Mouse (Mus musculus): ENCODE data around the gene Gm5134. TPM values are rescaled to one million over a fixed set of nuclear protein-coding genes. Genes with fewer than 3 reads are reported as not detected.

The Gm5134 gene
- polyA plus RNA-seq, 1 experiment from 2014 or later = not detected

DNA sequence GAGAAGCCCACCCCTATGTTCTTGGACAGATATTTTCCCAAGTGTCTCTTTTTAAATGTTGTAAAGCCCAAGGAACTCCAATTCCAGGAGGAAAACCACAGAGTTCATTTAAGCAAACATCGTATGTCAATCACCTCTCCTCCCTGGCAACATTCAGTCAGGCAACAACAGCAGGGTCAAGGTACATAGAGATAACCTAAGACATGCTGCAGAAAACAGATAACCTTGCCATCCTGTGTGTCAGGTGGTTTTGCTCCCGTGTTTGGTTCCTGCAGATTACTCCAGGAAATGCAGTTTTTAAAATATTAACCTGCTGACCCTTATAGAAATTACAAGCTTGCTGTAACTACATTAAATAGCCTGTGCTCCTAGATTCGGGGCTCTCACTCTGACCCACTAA is 67.4 kb downstream of the Gm5134 start:
- WGBS = 81% methylated on average over 3 of the region's 3 CpGs
- DNase-seq (ENCODE audit: low spot score) (no peak), ATAC-seq (replicated peaks; ENCODE audit: low FRiP score) (no peak)
- no peaks in the 10 kb centered on the region for H3K4me1 ChIP-seq (replicated peaks; ENCODE audit: control insufficient read depth, insufficient read depth, low read length)
- H3K4me2 ChIP-seq (ENCODE audit: low read depth, low read length, severe bottlenecking) = no peak overlapping the region
- H3K4me3 ChIP-seq (ENCODE audit: low read depth, low read length) = no peak overlapping the region
- no peaks in the 10 kb centered on the region for H3K9me3 ChIP-seq (ENCODE audit: control insufficient read depth, low read length)
- no peaks in the 10 kb centered on the region for H3K27me3 ChIP-seq (ENCODE audit: control insufficient read depth, insufficient read depth, low read length)
- no peak overlapping the region for H3K27ac ChIP-seq (ENCODE audit: low read depth, low read length)
- no peaks in the 10 kb centered on the region for H3K36me3 ChIP-seq (ENCODE audit: control insufficient read depth, insufficient read depth, low read length)
- no peak overlapping the region for H3K9ac ChIP-seq (ENCODE audit: low read length)

DNA sequence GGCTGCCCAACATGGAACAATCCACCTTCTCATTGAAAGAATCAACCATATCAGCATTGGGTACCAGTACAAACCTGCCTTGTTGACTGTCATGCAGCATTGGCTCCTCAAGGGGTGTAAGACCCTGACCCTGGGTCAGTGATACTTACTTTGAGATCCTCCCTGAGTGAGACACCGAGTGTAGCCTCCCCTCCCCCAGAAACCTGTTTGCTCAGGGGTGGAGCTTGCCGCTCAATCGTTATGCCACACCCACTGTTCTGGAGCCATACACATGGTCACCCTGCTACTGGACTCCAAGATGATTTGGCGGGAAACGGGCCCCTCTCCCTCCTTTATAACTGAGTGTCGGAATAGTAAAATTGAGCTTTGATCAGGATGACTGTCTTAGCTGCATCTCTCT is 69.6 kb downstream of the Gm5134 start:
- WGBS = 93% methylated on average over 6 of the region's 6 CpGs
- ATAC-seq (replicated peaks; ENCODE audit: low FRiP score) (no peak), DNase-seq (ENCODE audit: low spot score) (no peak)
- Histone ChIP-seq H3K27ac (ENCODE audit: low read depth, low read length) (no peak overlapping the region), H3K9me3 (ENCODE audit: control insufficient read depth, low read length) (no peaks in the 10 kb centered on the region), H3K36me3 (ENCODE audit: control insufficient read depth, insufficient read depth, low read length) (no peaks in the 10 kb centered on the region), H3K27me3 (ENCODE audit: control insufficient read depth, insufficient read depth, low read length) (no peaks in the 10 kb centered on the region), H3K4me1 (replicated peaks; ENCODE audit: control insufficient read depth, insufficient read depth, low read length) (no peaks in the 10 kb centered on the region), H3K4me3 (ENCODE audit: low read depth, low read length) (no peak overlapping the region), H3K9ac (ENCODE audit: low read length) (no peak overlapping the region), H3K4me2 (ENCODE audit: low read depth, low read length, severe bottlenecking) (no peak overlapping the region)

DNA sequence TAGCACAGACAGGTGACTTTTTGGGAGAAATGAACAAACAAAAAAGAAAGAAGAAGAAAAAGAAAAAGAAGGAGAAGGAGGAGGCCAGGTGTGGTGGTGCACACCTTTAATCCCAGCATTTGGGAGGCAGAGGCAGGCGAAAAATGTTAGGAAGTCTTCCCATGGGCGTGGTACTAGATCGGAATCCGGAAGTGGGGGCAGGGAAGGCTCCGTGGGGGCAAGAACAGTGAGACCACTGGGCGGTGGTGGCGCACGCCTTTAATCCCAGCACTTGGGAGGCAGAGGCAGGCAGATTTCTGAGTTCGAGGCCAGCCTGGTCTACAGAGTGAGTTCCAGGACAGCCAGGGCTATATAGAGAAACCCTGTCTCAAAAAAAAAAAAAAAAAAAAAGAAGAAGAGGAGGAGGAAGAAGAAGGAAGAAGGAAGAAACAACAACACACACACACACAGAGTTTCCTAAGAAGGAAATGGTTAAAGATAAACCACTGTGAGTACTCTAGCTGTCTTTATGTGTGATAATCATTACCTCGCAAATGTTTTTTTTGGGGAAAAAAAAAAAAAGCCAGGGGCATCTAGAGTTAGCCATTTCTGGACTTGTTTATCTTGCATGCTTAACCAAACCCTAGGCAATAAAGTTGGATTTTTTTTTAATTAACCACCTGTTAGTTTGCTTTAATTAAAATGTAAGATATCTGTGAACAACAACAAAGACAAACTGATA is 71.3 kb downstream of the Gm5134 start:
- Histone ChIP-seq H3K4me3 (ENCODE audit: low read depth, low read length) (no peak overlapping the region), H3K4me2 (ENCODE audit: low read depth, low read length, severe bottlenecking) (no peak overlapping the region), H3K9ac (ENCODE audit: low read length) (no peak overlapping the region), H3K27ac (ENCODE audit: low read depth, low read length) (no peak overlapping the region), H3K9me3 (ENCODE audit: control insufficient read depth, low read length) (no peaks in the 10 kb centered on the region), H3K27me3 (ENCODE audit: control insufficient read depth, insufficient read depth, low read length) (no peaks in the 10 kb centered on the region), H3K36me3 (ENCODE audit: control insufficient read depth, insufficient read depth, low read length) (no peaks in the 10 kb centered on the region), H3K4me1 (replicated peaks; ENCODE audit: control insufficient read depth, insufficient read depth, low read length) (no peaks in the 10 kb centered on the region)
- no peak for DNase-seq (ENCODE audit: low spot score)
- no peak for ATAC-seq (replicated peaks; ENCODE audit: low FRiP score)
- WGBS = 91% methylated on average over 10 of the region's 10 CpGs

DNA sequence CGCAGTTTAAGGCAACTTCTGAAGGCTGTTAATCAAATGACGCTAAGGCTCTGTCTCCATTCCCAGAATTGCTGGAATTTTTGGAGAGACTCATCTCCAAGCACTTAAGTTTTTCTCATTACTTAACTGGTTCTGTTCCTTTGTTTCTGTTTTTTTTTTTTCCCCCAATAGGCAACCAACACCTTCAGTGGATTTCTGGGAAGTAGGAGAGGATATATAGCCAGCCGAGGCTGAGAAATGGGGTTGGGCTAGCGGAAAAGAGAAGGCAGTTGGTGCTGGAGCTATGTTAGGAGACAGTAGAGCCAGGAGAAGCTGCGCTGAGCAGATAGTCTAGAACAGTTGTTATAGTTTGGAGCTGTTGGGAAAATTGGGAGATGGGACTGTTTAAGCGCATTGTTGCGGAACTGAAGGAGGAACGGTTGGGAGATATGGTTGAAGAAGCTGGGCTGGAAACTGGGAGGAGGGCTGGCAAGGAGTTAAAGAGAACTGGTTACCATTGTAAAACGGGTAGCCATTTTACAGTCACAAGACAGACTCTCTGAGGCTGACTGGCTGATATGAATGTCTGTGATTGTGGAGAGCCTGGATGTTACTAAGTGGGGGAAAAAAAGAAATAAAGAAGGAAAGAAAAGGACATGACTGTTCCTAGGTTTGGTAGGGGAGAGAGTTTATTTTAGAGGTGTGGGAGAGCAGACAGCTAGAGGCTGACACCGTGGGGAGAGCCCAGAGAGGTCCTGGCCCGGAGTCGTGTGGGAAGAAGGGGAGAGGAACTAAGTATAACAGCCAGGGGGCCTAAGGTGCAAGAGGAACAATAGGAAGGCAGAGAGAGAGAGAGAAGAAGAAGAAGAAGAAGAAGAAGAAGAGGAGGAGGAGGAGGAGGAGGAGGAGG is 73.1 kb downstream of the Gm5134 start:
- Histone ChIP-seq H3K4me3 (ENCODE audit: low read depth, low read length) (no peak overlapping the region), H3K36me3 (ENCODE audit: control insufficient read depth, insufficient read depth, low read length) (no peaks in the 10 kb centered on the region)

DNA sequence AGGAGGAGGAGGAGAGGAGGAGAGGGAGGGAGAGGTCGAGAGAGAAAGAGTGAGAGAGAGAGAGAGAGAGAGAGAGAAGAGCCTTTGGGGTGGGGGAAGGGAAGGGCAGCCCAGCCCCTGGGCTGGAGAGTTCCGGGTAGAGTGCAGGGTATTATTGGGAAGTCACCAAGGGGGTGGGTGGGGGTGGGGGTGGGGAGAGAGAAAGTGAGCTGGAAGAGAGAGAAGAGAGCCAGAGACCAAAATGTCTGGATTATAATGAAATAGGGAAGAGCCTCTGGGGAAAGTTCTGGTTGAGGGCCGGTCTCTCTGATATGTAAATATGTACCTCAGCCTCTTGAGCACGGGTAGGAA is 73.7 kb downstream of the Gm5134 start:
- no peak overlapping the region for H3K27ac ChIP-seq (ENCODE audit: low read depth, low read length)
- H3K36me3 ChIP-seq (ENCODE audit: control insufficient read depth, insufficient read depth, low read length) = no peaks in the 10 kb centered on the region
- no peaks in the 10 kb centered on the region for H3K4me1 ChIP-seq (replicated peaks; ENCODE audit: control insufficient read depth, insufficient read depth, low read length)
- no peak for DNase-seq (ENCODE audit: low spot score)
- 21% methylated on average over 4 of the region's 4 CpGs for WGBS
- ATAC-seq (replicated peaks; ENCODE audit: low FRiP score) = no peak
- no peak overlapping the region for H3K9ac ChIP-seq (ENCODE audit: low read length)
- H3K27me3 ChIP-seq (ENCODE audit: control insufficient read depth, insufficient read depth, low read length) = no peaks in the 10 kb centered on the region
- no peaks in the 10 kb centered on the region for H3K9me3 ChIP-seq (ENCODE audit: control insufficient read depth, low read length)
- no peak overlapping the region for H3K4me3 ChIP-seq (ENCODE audit: low read depth, low read length)
- H3K4me2 ChIP-seq (ENCODE audit: low read depth, low read length, severe bottlenecking) = no peak overlapping the region

More for the DNA sequence above, 73.1 kb downstream of the Gm5134 start:
- Histone ChIP-seq H3K27ac (ENCODE audit: low read depth, low read length) (no peak overlapping the region), H3K9me3 (ENCODE audit: control insufficient read depth, low read length) (no peaks in the 10 kb centered on the region), H3K27me3 (ENCODE audit: control insufficient read depth, insufficient read depth, low read length) (no peaks in the 10 kb centered on the region), H3K4me2 (ENCODE audit: low read depth, low read length, severe bottlenecking) (no peak overlapping the region), H3K9ac (ENCODE audit: low read length) (no peak overlapping the region), H3K4me1 (replicated peaks; ENCODE audit: control insufficient read depth, insufficient read depth, low read length) (no peaks in the 10 kb centered on the region)
- 68% methylated on average over 11 of the region's 12 CpGs for WGBS
- ATAC-seq (replicated peaks; ENCODE audit: low FRiP score) (no peak), DNase-seq (ENCODE audit: low spot score) (no peak)

DNA sequence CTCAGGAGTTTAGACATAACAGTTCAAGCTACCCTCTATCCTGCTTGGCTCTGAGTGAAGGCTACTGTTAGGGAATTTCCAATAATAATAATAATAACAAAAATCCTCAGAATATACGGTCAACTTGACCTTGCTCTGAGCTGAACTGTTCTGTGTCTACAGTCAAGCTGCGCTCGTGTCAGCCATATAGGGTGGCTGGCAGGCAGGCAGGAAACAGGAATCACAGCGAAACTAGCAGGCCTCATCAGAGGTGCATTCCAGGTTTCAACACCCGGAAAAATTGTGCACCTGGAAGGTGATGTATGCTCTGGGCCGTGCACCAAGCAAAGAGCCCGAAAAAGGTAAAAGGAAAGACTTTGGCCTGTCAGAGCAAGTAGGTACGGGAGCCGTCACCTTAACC is 74.1 kb downstream of the Gm5134 start:
- Histone ChIP-seq H3K27ac (ENCODE audit: low read depth, low read length) (no peak overlapping the region), H3K4me1 (replicated peaks; ENCODE audit: control insufficient read depth, insufficient read depth, low read length) (no peaks in the 10 kb centered on the region; the same call in 1 of the 2 replicates), H3K4me3 (ENCODE audit: low read depth, low read length) (no peak overlapping the region), H3K27me3 (ENCODE audit: control insufficient read depth, insufficient read depth, low read length) (no peaks in the 10 kb centered on the region), H3K9ac (ENCODE audit: low read length) (no peak overlapping the region), H3K36me3 (ENCODE audit: control insufficient read depth, insufficient read depth, low read length) (no peaks in the 10 kb centered on the region), H3K9me3 (ENCODE audit: control insufficient read depth, low read length) (no peaks in the 10 kb centered on the region), H3K4me2 (ENCODE audit: low read depth, low read length, severe bottlenecking) (no peak overlapping the region)
- WGBS = 73% methylated on average over 9 of the region's 9 CpGs
- ATAC-seq (replicated peaks; ENCODE audit: low FRiP score) (no peak), DNase-seq (ENCODE audit: low spot score) (no peak)

DNA sequence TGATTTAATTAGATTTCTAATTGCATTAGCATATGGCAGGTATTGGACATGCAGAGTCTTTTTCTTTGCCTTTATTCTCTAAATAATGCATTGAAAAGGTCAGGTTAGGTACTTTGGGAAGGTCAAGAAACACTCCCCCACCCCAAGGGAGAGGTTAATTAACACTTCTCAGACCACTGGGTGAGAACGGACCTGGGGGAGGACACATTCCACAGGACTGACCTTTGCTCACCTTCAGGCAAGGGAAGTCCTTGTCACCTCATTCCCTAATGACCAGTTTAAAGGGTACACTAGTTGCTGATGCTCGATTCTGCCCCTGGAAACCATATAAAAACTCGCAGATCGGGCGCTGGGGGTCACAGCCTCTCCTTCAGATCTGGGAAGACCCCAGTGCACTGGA is 75.0 kb downstream of the Gm5134 start:
- no peaks in the 10 kb centered on the region; the same call in 1 of the 2 replicates for H3K36me3 ChIP-seq (ENCODE audit: control insufficient read depth, insufficient read depth, low read length)
- H3K4me1 ChIP-seq (replicated peaks; ENCODE audit: control insufficient read depth, insufficient read depth, low read length) = no peaks in the 10 kb centered on the region; the same call in 1 of the 2 replicates
- H3K9ac ChIP-seq (ENCODE audit: low read length) = no peak overlapping the region
- no peak for ATAC-seq (replicated peaks; ENCODE audit: low FRiP score)
- WGBS = 47% methylated on average over 5 of the region's 5 CpGs
- H3K27ac ChIP-seq (ENCODE audit: low read depth, low read length) = no peak overlapping the region
- H3K9me3 ChIP-seq (ENCODE audit: control insufficient read depth, low read length) = no peaks in the 10 kb centered on the region
- H3K27me3 ChIP-seq (ENCODE audit: control insufficient read depth, insufficient read depth, low read length) = no peaks in the 10 kb centered on the region
- no peak for DNase-seq (ENCODE audit: low spot score)
- no peak overlapping the region for H3K4me2 ChIP-seq (ENCODE audit: low read depth, low read length, severe bottlenecking)
- no peak overlapping the region for H3K4me3 ChIP-seq (ENCODE audit: low read depth, low read length)

DNA sequence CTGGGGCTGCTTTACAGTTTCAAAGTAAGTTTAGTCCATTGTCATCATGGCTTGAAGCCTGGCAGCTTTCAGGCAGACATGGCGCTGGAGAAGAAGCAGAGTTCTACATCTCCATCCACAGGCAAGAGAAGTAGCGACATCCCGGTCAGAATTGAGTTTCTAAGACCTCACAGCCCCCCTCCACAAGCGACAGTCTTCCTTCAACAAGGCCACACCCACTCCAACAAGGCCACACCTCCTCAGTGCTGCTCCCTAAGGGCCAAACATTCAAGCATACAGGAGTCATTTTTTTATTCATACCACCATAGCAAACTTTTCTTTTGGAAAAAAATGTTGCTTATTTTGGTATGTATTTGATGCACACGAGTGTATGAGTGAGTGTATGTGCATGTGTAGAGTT is 76.2 kb downstream of the Gm5134 start:
- no peak overlapping the region for H3K4me3 ChIP-seq (ENCODE audit: low read depth, low read length)
- no peaks in the 10 kb centered on the region for H3K27me3 ChIP-seq (ENCODE audit: control insufficient read depth, insufficient read depth, low read length)
- 67% methylated on average over 5 of the region's 5 CpGs for WGBS
- no peak overlapping the region for H3K27ac ChIP-seq (ENCODE audit: low read depth, low read length)
- no peaks in the 10 kb centered on the region; the same call in 1 of the 2 replicates for H3K36me3 ChIP-seq (ENCODE audit: control insufficient read depth, insufficient read depth, low read length)
- no peak overlapping the region for H3K4me2 ChIP-seq (ENCODE audit: low read depth, low read length, severe bottlenecking)
- no peak for ATAC-seq (replicated peaks; ENCODE audit: low FRiP score)
- no peak for DNase-seq (ENCODE audit: low spot score)
- H3K9ac ChIP-seq (ENCODE audit: low read length) = no peak overlapping the region
- H3K4me1 ChIP-seq (replicated peaks; ENCODE audit: control insufficient read depth, insufficient read depth, low read length) = no peaks in the 10 kb centered on the region; the same call in 1 of the 2 replicates
- H3K9me3 ChIP-seq (ENCODE audit: control insufficient read depth, low read length) = no peaks in the 10 kb centered on the region
